Mouse (Mus musculus) bone marrow, adult 2 months (tissue): Measurements from ENCODE around the gene Oxld1. TPM values are rescaled to one million over a fixed set of nuclear protein-coding genes. Genes with fewer than 3 reads are reported as not detected.
A peak's percentile ranks its signal among the peaks of the same experiment; 100 is the strongest.

Source experiments
- H3K27ac ChIP-seq: fragments of 200-500 bp; 2 replicates; pipeline ENCODE4 v1.5.1; 2012; ENCODE audit warnings: low read depth, mild to moderate bottlenecking, control low read depth, inconsistent platforms, low read length; ENCODE audit not compliant: control insufficient read depth, poor library complexity, insufficient read depth
- H3K4me1 ChIP-seq: fragments of 200-500 bp; 2 replicates; pipeline ENCODE4 v1.6.1; 2011; ENCODE audit warnings: low read length; ENCODE audit not compliant: control insufficient read depth, insufficient read depth
- H3K4me3 ChIP-seq: fragments of 200-500 bp; replicated peaks from 2 replicates; pipeline ENCODE3; 2011; ENCODE audit warnings: mild to moderate bottlenecking, low read depth, low read length, control low read depth; ENCODE audit not compliant: control insufficient read depth
- CTCF ChIP-seq: fragments of 200-500 bp; IDR thresholded peaks from 2 replicates; pipeline ENCODE4 v1.5.1; 2011; ENCODE audit warnings: low read length, control low read depth; ENCODE audit not compliant: control insufficient read depth, insufficient read depth
- POLR2A ChIP-seq: fragments of 200-500 bp; IDR thresholded peaks from 2 replicates; pipeline ENCODE4 v1.6.1; 2011; ENCODE audit warnings: low read depth, mild to moderate bottlenecking, control low read depth, low read length, borderline replicate concordance; ENCODE audit not compliant: control insufficient read depth
- WGBS: fragments of 180-500 bp; shearing (Covaris S2); methylation state at CpG from one replicate; pipeline ENCODE4 v1.1.7; 2018; 5-methylcytosine and 5-hydroxymethylcytosine counted together
- polyA plus RNA-seq: library from polyadenylated mRNA; stranded (reverse); fragments of >200 nt; gene quantifications from 2 replicates; pipeline ENCODE4 v1.2.4, GENCODE M21; 2011; ENCODE audit warnings: low replicate concordance; ENCODE audit not compliant: missing spikeins, insufficient read depth, insufficient read length

Oxld1 gene
- polyA plus RNA-seq, 1 experiment = 4.4 TPM

DNA sequence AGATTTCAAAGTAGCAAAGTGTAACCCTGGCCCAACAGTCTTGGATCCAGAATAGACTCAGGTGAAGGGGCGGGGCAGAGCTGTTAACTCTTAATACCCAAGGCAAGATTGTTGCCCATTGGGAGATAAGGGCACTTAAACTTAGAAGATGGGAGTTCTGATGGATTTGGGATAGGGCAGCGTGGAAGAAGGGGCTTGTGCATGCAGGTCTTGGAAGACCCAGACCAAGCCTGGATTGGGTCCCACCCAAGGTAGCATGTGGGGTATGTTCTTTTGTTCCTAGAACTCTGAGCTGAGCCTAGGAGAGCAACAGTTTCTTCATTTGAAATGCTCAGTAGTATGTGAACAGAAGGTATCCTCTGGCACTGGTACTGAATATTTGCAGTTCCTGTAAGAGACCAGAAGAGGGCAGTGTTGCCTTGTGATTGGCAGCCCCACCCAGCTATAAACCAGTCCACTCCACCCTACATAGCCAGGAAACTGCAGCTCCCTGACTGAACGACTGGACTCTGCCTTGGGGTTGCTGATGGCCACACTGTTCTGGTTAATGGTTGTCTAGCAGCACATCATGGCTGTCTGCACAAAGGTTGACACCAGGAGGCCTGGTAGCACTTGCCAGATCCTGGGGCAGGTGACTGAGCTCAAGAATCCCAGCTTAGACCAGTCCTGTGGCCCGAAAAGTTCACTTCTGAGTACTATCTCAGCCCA is 31.3 kb upstream of the Oxld1 start:
- WGBS = 55% methylated on average over 4 of the region's 4 CpGs
- Histone ChIP-seq H3K4me3 (no peak overlapping the region), H3K27ac (no peak overlapping the region), H3K4me1 (peaks cover 3% of the 10 kb centered on the region; the same call in 1 of the 2 replicates)
- no peak for TF ChIP-seq POLR2A
- peak; percentile 88 for TF ChIP-seq CTCF

DNA sequence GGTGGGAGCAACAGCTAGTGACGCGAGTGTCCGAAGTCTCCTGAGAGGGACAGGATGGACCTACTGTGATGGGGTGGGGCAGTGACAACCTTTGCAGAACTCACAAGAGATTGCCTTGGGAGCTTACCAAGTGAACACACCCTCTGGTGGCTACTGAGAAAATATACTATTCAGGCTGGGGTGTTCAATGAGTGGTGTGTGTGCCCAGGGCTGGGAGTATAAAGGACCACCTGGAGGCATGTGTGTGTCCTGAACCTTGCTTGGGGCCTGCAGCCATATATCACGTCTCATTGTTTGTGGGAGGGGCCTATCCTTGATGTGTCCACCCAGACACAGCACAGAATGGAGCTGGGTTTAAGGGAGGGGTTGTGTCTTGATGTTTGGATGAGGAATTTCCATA is 30.6 kb upstream of the Oxld1 start:
- H3K4me1 ChIP-seq = peaks cover 3% of the 10 kb centered on the region; the same call in 1 of the 2 replicates

DNA sequence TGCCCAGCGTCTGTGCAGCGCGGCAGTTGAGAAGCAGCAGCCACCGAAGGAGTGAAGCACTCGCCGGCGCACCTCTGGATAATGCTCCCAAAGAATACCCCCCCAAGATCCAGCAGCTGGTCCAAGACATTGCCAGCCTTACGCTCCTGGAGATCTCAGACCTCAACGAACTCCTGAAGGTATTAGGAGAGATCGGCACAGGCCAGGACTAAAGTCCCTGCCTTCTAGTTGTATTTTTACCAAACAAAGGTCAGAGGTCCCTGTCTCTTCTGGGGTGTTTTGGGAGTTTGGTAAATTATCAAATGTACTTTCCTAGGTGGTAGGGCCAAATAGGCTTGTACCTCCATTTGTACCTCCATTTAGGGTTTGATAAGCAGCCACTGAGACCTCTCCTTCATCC is 27.4 kb upstream of the Oxld1 start:
- no peaks in the 10 kb centered on the region for H3K4me1 ChIP-seq
- no peak overlapping the region for H3K27ac ChIP-seq
- WGBS = 10% methylated on average over 10 of the region's 10 CpGs
- peak overlapping the region; percentile 72 for H3K4me3 ChIP-seq
- no peak for TF ChIP-seq POLR2A
- TF ChIP-seq CTCF = no peak

More for the DNA sequence above, 30.6 kb upstream of the Oxld1 start:
- Histone ChIP-seq H3K4me3 (no peak overlapping the region), H3K27ac (no peak overlapping the region)
- 75% methylated on average over 4 of the region's 4 CpGs for WGBS
- TF ChIP-seq POLR2A (no peak), CTCF (no peak)

DNA sequence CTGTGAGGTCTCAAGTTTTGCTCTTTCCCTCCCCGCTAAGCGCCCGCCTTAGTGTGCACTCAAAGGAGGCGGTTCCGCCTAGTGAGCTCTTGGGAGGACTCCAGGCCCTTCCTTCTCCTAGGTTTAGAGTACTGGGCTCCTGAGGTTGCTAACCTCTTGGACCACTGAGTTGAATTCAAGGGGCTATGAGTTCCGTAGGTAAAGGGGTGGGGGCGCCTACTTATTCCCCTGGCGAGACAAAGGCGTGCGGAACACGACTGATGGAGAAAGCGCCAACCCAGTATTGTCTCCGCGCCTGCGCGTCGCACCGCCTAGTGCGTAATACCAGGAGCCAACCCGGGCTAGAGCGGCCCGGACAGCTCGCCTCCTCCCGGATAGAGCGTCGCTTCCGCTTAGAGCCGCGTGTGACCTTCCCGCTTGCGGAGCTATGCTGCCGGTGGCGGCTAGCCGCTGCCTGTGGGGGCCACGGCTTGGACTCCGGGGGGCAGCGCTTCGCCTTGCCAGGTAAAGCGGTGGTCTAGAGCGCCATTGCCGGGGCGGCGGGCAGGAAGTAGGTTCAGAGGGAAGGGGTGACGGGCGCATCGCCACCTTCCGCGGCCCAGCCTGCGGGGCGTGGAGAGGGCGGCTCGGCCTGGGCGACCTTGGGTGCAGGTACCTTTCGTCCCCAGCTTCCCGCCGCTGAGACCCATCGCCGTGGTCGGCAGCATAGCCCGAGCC is 26.6 kb upstream of the Oxld1 start, which contains the start of gene Mrpl12:
Gene Mrpl12, plus strand, starts transcription at position 349 of the 717 bp plus-strand sequence.
- H3K4me1 ChIP-seq = no peaks in the 10 kb centered on the region
- peak within 1 kb of the TSS; percentile 37 for H3K27ac ChIP-seq
- TF ChIP-seq POLR2A (peak; percentile 73), CTCF (no peak)
- under 1% methylated on average over 60 of the region's 60 CpGs for WGBS
- H3K4me3 ChIP-seq = peak within 1 kb of the TSS; percentile 72

DNA sequence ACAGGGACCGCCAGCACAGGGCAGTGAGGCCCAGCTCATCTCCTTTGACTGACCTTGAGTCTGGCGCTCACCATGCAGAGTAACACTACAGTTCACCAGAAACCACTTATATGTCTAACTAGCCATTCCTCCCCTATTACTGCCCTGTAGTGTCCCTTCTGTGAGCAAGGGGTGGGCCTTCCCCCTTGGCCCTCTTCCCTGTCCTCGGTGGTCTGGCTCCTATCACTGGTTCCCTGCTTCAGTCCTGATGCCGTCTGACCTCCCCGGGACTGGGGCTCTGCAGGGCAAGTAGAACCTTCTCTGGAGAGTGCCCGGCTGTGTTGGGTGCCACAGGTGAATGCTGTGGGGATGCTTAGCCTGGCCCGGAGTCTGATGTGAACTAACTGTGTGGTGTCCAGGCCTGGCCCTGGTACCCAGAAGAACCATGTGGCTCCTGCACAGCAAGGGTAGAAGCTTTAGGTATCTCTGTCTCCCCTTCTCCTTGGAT is 25.6 kb upstream of the Oxld1 start:
- no peaks in the 10 kb centered on the region for H3K4me1 ChIP-seq
- no peak for TF ChIP-seq CTCF
- TF ChIP-seq POLR2A = no peak
- H3K27ac ChIP-seq = no peak overlapping the region
- no peak overlapping the region for H3K4me3 ChIP-seq
- WGBS = 85% methylated on average over 7 of the region's 7 CpGs

DNA sequence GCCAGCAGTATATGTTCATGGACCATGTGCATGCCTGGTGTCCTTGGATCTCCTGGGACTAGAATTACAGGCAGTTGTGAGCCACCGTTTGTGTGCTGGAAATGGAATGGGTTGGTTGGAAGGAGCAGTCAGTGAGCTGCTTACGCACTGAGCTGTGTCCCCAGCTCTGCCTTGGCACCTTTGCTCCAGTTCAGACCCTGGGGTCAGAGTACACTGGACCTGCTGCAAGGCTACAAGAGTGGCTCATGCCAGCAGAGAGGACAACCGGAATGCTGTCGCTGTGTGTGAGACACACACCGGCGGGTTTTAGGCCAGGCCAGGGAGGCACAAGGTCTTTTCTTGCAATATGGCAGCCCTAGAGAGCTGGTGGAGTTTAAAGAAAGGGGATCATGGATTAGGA is 14.2 kb upstream of the Oxld1 start:
- Histone ChIP-seq H3K27ac (no peak overlapping the region), H3K4me3 (no peak overlapping the region), H3K4me1 (peaks cover 1% of the 10 kb centered on the region; the same call in 1 of the 2 replicates)
- TF ChIP-seq POLR2A (no peak), CTCF (no peak)
- WGBS = 96% methylated on average over 6 of the region's 6 CpGs

DNA sequence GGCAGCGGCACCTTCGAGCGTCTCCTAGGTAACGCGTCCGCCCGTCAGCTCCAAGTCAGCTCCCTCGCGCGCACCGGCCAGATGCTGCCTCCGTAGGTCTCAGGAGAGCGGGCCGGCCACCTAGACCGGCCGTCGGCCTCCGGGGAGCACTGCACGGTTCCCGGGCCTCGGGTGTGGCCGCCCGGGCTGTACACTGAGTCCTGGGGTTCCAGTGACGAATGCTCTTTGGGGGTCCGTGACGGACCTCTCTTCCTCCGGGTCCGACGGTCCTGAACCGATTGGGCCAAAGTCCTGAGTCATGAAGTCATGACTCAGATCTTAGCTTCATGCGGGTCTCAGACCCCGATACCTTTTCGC is 9.8 kb upstream of the Oxld1 start:
- under 1% methylated on average over 33 of the region's 33 CpGs for WGBS
- Histone ChIP-seq H3K4me1 (peaks cover 3% of the 10 kb centered on the region; the same call in 1 of the 2 replicates), H3K27ac (peak overlapping the region; percentile 74), H3K4me3 (peak overlapping the region; percentile 94)
- TF ChIP-seq POLR2A (no peak), CTCF (no peak)

DNA sequence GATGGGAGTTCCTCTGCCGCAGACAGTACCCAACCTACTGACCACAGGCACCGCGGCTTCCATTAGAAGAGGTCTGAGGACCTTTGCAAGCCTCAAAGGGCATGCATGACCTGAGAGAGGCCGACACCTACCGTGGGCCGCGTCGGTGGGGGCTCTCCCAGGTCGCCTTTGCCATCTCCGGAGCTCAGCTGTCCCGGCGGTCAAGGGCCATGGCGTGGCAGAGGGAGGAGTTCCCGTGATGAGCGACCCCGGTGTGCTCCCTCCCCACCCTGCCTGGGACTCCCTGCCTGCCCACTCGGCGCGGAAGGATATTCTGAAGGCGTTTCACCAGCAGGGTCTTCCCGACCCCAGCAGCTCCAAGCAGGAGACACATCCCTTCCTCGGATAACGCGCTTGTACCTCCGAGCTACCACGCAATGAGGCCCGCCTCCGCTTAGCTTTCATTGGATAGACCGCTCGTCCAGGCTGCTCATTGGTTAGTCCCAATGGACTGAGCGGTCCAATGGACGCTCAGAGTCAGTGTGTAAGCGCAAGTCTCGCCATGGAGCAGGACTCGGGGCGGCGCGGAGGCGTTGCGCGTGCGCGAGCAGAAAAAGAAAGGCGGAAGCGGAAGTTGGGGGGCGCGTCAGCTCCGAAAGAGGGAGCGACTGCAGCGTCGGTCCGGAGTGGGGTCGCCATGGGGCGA is 9.3 kb upstream of the Oxld1 start, which contains the start of gene Arl16:
Gene Arl16, minus strand, starts transcription at position 557 of the 685 bp plus-strand sequence.
- WGBS = under 1% methylated on average over 54 of the region's 54 CpGs
- Histone ChIP-seq H3K4me3 (peak within 1 kb of the TSS; percentile 94), H3K4me1 (peaks cover 3% of the 10 kb centered on the region; the same call in 1 of the 2 replicates), H3K27ac (peak within 1 kb of the TSS; percentile 74)
- peak; percentile 67 for TF ChIP-seq POLR2A
- TF ChIP-seq CTCF = no peak
